Mouse (Mus musculus) natural killer cell, adult 2 months (primary cell): Measurements from ENCODE around the gene Wdr60.
A peak's percentile ranks its signal among the peaks of the same experiment; 100 is the strongest.

Experiments
- DNase-seq, 2 experiments: peaks; one replicate each; pipeline ENCODE4 v3.0.0; 2022; ENCODE audit warnings: low spot score in 2 of 2

Wdr60 gene

DNA sequence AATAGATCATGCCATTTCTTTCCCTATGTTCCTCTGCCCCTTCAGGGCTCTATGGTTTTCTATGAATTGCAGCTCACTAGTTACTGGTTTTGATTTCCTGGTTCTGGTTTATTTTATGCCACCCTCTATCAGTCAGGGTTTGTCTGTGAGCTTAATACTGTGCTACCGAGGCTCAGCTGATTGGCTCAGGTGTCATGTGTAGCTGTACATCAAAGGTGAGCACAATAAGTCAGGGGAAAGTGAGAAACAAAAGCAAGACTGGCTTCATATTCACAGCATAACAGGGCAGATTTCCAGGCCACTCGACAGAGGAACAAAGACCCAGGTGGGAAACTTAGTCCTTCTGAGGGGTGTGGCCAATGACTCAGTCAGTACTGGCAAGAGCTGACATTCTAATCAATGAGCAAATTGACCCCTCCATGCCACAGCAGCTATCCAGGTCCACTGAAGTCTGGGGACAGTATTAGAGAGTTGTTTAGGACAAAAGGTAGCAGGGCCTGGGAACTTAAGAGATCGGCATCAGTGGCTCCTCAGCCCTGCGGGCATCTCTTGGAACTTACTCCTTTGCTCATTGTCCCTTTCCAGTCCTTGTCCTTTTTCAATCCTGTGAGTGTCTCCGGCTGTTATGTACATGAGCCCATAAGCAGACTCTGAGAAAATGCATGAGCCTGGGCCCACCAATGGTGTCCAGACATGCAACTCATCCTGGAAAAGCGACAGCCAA lies 79.4 kb downstream of the Wdr60 start:
- no peak for DNase-seq

- no peak for DNase-seq
These were observed 80.4 kb downstream of the Wdr60 start for GRCm38 (mm10) chr12:116182376-116182775.

GRCm38 (mm10) chr12:116181436-116182050 lies 81.3 kb downstream of the Wdr60 start:
- DNase-seq, result no peak

DNA sequence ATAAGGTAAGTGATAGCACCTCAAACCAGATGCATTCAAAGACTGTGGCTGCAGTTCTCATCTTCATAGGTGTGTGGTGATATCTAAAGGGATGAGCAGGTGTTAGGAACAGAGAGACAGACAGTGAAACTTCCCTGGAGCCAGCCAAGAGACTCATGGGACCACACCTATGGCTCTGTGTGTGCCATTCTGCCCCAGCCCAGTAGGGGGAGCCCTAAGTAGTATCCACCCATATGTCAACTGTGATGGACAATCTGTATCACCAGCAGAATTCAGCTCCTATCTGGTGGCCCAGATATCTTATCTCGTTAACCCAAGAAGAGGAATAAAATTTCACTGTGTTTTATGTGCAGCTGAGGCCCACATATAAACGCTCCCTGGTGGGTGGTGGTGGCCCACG lies 85.9 kb downstream of the Wdr60 start:
- DNase-seq, result peak; percentile 26 to 37

DNA sequence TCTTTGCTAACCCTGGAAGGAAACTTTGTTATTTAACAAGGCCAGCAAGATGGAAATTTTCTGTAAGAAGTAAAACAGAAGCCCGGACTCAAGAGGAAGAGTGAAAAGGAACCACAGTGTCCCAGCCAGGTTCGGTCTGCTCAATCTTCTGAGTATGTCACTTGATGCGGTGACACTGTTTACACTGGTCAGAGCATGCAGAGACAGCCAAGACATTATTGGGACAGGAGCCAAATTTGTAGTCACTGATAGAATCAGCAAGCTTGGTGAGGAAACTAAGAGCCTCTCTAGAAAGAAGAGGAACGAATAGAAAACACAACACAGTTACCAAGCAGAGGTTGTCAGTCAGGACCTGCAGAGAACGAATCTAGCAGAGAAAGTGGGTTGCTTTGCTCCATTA lies 93.2 kb downstream of the Wdr60 start:
- no peak for DNase-seq

DNA sequence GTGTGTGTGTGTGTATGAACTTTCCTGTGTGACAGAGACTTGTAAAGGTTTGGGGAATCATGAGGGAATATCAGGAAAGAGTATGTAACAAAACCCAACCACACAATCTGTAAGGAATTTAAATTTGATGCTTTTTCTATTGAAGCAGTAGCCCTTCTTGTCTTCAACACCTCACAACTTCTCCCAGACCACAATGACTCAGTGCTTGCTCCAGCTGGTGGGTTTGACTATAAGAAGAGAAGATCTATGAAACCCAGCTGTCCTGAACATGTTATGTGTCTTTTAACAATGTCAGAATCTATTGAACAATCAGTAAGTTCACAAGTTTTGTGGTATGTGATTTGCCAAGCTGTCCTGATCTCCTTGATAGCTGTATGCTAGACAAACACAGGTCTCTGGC lies 97.5 kb downstream of the Wdr60 start:
- no peak for DNase-seq

DNA sequence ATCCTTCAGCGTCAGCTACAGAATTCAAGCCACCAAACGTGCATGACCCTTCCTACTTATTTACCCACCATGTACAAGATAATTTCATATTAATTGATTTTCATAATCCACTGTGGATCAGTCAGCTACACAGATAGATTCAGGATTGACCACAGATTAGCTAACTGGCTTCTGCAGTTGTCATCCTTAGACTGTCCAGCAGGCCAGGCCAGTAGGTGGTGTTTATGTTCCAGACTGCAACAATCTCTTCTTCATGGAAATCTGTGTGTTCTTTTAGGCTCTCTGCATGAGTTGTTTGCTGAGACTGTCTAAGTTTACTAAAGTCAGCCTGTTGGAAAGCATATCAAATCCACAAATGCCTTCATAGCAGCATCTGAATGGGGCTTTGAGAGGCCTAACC lies 103.1 kb downstream of the Wdr60 start:
- DNase-seq, result no peak

DNA sequence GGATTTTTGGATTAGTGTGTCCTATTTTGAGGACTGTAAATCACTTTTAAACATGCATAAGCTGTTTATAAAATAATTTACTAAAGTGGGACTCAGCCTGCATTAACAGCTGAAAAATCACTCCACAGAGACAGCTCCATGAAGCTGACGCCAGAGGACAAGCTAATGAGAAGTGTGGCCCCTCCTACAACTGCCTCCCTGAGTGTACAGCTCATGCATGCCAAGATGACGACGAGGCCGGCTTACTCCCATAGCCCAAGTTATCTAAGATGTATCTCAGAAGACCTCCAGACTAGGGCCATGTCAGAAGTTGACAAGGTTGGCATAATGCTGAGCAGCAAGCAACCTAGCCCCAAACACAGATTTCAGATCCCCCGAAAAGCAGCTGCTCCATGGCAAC lies 103.6 kb downstream of the Wdr60 start:
- DNase-seq, result no peak

- DNase-seq, result no peak
These were observed 105.9 kb downstream of the Wdr60 start for GRCm38 (mm10) chr12:116156792-116157532.
